Mouse (Mus musculus) heart, embryonic 11.5 days (tissue): ENCODE measurements around the gene Dmc1. TPM values are rescaled to one million over a fixed set of nuclear protein-coding genes. Genes with fewer than 3 reads are reported as not detected.

ENCODE experiments used
- ATAC-seq: fragments of 200-750 bp; cut with Nextera tagmentation; replicated peaks from 2 replicates; pipeline ENCODE4 v1.8.0; 2017; ENCODE audit warnings: moderate library complexity; ENCODE audit not compliant: insufficient number of reproducible peaks, low FRiP score, low TSS enrichment
- H3K27ac ChIP-seq: fragments of 300-500 bp; sonication (generic); 2 replicates; pipeline ENCODE4 v1.5.1; 2014; ENCODE audit warnings: mild to moderate bottlenecking, low read depth, low read length
- H3K27me3 ChIP-seq: fragments of 300-500 bp; sonication (generic); 2 replicates; pipeline ENCODE4 v1.6.1; 2014; ENCODE audit warnings: mild to moderate bottlenecking, low read length, mixed read lengths; ENCODE audit not compliant: control insufficient read depth, insufficient read depth
- H3K36me3 ChIP-seq: fragments of 300-500 bp; sonication (generic); 2 replicates; pipeline ENCODE4 v1.6.1; 2014; ENCODE audit warnings: mild to moderate bottlenecking, low read length, moderate library complexity, mixed read lengths; ENCODE audit not compliant: control insufficient read depth, insufficient read depth
- H3K4me1 ChIP-seq: fragments of 300-500 bp; sonication (generic); 2 replicates; pipeline ENCODE4 v1.6.1; 2014; ENCODE audit warnings: low read length; ENCODE audit not compliant: control insufficient read depth, insufficient read depth
- H3K4me2 ChIP-seq: fragments of 300-500 bp; sonication (generic); 2 replicates; pipeline ENCODE4 v1.6.1; 2014; ENCODE audit warnings: mild to moderate bottlenecking, moderate library complexity
- H3K4me3 ChIP-seq: fragments of 300-500 bp; sonication (generic); 2 replicates; pipeline ENCODE4 v1.5.1; 2014; ENCODE audit warnings: low read depth, low read length
- H3K9ac ChIP-seq: fragments of 300-500 bp; sonication (generic); 2 replicates; pipeline ENCODE4 v1.6.1; 2014; ENCODE audit warnings: mild to moderate bottlenecking, low read depth, low read length, moderate library complexity
- H3K9me3 ChIP-seq: fragments of 300-500 bp; sonication (generic); replicated peaks from 2 replicates; pipeline ENCODE4 v1.6.1; 2016; ENCODE audit warnings: low read length; ENCODE audit not compliant: control insufficient read depth
- WGBS: fragments of 180-500 bp; shearing (Covaris S2); extraction: QIAGEN DNeasy Blood & Tissue Kit; methylation state at CpG from one replicate; pipeline ENCODE4 v1.1.7; 2014; ENCODE audit not compliant: insufficient replicate concordance; 5-methylcytosine and 5-hydroxymethylcytosine counted together
- polyA plus RNA-seq: library from polyadenylated mRNA; unstranded; fragments of >200 nt; fragmentation: Nextera tagmentation; extraction: Ambion mirVana; gene quantifications from 2 replicates; pipeline ENCODE4 v1.2.1, GENCODE M21; 2014

The Dmc1 gene
- polyA plus RNA-seq, 1 experiment from 2014 or later, result 1.4 TPM

DNA sequence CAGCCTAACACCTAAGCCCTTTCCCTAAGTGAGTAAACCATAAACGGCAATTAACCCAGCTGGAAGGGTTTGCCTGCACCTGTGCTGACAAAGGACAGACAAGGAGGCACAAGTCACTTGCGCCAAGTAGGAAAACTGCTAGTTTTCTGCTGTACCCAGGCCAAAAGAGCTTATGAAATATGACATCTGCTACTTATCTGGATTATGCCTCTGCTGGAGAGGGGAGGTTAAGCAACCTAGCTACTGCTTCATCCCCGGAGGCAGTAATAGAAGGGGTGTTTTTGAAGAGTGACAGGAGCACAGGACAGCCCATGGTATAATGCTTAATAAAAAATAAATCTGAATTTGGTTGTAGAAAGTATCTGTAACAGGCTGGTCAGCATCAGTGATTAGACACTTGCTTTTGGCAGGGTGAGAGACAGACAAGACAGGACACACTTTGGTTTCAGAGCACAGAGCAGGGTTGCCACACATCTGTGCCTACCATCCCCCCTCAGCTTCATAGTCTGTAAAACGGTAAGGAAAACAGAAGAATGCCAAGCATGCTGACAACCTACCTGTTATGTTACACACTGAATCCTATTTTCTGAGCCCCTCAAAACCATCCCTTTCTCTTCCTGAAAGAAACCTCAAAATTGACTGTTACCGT, 76.8 kb downstream of the Dmc1 start:
- no peaks in the 10 kb centered on the region for H3K9me3 ChIP-seq
- H3K36me3 ChIP-seq, result peaks cover 37% of the 10 kb centered on the region
- no peak overlapping the region for H3K4me3 ChIP-seq
- 73% methylated on average over 5 of the region's 5 CpGs for WGBS
- H3K27ac ChIP-seq, result no peak overlapping the region
- no peaks in the 10 kb centered on the region for H3K4me1 ChIP-seq
- H3K9ac ChIP-seq, result no peak overlapping the region
- no peak for ATAC-seq
- H3K4me2 ChIP-seq, result no peak overlapping the region
- no peaks in the 10 kb centered on the region for H3K27me3 ChIP-seq

DNA sequence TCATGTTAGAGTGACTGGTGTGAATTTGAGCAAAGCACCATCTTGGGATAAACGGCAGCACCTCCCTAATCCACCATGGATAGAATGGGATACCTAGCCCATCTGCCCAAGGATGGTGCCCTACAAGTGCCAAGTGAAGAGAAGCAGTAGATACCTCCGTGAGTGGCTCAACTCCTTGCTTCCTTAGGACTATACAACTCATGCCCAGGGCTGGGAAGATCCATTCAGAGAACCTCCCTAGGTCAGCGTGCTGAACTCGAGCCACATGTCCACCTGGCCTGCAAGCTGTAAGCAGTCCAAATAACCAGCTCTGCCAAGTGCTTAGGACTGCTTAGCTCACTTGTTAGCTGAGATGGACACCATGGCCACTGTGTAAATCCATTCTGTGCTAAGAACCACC, 77.7 kb downstream of the Dmc1 start:
- Histone ChIP-seq H3K27me3 (no peaks in the 10 kb centered on the region), H3K27ac (no peak overlapping the region), H3K4me3 (no peak overlapping the region), H3K36me3 (peaks cover 34% of the 10 kb centered on the region), H3K4me2 (no peak overlapping the region), H3K9me3 (no peaks in the 10 kb centered on the region), H3K9ac (no peak overlapping the region), H3K4me1 (no peaks in the 10 kb centered on the region)
- WGBS, result 81% methylated on average over 4 of the region's 4 CpGs
- no peak for ATAC-seq

DNA sequence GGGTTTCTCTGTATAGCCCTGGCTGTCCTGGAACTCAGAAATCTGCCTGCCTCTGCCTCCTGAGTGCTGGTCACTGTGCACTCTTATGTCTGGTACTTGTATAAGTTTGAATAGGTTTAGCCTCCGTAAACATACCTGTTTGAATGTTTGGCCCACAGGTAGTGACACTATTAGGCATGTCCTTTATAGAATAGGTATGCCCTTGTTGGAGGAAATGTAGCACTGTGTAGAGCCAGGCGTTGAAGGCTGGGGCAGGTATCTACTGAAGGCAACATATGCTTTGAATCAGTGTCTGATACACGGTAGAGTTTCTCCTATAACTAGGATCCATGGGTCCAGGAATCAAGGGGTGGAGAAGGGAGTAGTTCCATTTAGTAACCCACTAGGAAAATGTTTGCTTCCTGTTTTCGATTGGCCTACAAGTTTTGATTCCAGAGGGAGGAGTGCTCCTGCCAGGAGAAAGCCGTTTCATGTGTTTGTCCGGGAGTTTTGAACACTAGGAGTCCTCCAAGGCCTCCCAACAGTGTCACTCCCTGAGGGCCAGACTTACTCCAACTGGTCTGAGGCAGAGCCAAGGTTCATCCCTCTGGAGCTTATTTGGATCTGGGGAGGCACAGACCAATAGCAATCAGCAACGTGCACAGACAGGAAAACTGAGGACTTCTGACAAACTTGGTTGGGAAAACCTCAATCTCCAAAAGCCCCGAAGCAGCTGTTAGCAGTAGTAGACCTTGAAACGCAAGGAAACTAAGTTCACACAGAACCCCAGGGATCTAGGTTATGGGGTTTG, 78.7 kb downstream of the Dmc1 start:
- H3K27ac ChIP-seq, result no peak overlapping the region
- no peaks in the 10 kb centered on the region for H3K9me3 ChIP-seq
- no peak overlapping the region for H3K4me3 ChIP-seq
- H3K36me3 ChIP-seq, result peaks cover 27% of the 10 kb centered on the region
- no peak for ATAC-seq
- no peaks in the 10 kb centered on the region for H3K27me3 ChIP-seq
- WGBS, result 61% methylated on average over 9 of the region's 9 CpGs
- H3K9ac ChIP-seq, result no peak overlapping the region
- H3K4me1 ChIP-seq, result no peaks in the 10 kb centered on the region
- H3K4me2 ChIP-seq, result no peak overlapping the region

DNA sequence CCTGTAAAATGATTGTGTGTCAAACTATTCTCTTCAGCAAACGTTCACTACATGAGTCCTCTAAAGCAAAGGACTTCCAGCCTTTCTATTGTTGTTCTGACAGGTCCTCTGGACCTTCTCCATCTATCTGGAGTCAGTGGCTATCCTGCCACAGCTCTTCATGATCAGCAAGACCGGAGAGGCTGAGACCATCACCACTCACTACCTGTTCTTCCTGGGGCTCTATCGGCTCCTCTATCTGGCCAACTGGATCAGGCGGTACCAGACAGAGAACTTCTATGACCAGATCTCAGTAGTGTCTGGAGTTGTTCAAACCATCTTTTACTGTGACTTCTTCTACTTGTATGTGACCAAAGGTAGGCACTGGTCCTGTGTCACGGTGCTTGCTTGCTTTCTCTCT, 79.3 kb downstream of the Dmc1 start:
- H3K36me3 ChIP-seq, result peaks cover 25% of the 10 kb centered on the region
- 80% methylated on average over 5 of the region's 5 CpGs for whole genome bisulfite sequencing
- H3K4me2 ChIP-seq, result no peak overlapping the region

DNA sequence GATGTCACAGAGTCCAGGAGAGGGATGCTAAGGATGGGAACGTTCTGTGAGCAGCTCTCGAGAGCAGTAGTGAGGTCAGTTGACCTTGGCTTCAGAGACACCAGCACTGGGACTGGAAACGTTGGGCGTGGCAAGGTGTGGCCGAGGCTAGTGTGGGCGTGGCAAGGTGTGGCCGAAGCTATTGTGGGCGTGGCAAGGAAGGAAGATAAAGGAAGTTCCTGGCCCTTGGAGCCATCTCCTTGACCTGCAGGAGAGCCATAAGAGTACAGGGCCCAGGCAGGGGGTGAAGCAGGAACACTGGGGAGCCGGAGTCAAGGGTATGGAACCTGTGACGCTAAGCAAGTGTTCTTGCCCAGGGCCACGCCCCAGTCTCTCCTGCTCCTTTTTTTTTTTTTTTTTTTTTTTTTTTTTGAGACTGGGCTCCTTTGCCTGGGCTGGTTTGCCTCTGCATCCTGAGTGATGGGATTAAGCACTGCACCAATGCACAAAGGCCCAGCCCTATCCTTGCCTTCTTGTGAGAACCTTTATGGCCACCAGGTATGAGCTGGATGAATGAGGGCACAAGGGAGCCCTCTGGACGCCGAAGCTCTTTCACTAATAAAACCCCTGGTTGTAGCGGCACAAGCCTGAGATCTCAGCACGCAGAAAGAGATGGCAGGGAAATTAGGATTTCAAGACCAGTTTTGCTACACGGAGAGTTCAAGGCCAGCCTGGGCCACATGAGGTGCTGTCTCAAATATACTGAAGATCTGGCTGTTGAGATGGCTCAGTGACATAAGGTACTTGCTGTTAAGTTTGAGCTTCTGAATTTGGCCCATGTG, 85.3 kb downstream of the Dmc1 start:
- WGBS, result 42% methylated on average over 16 of the region's 16 CpGs
- Histone ChIP-seq H3K27me3 (peaks cover 21% of the 10 kb centered on the region), H3K27ac (no peak overlapping the region), H3K9me3 (no peaks in the 10 kb centered on the region), H3K4me2 (peak overlapping the region; percentile 16; the same call in 1 of the 2 replicates), H3K4me3 (no peak overlapping the region), H3K4me1 (no peaks in the 10 kb centered on the region; the same call in 1 of the 2 replicates), H3K36me3 (peaks cover 5% of the 10 kb centered on the region), H3K9ac (no peak overlapping the region)
- ATAC-seq, result peak; percentile 24; the same call in 1 of the 2 replicates

More for the DNA sequence above, 79.3 kb downstream of the Dmc1 start:
- H3K27me3 ChIP-seq, result no peaks in the 10 kb centered on the region
- no peaks in the 10 kb centered on the region for H3K4me1 ChIP-seq
- H3K27ac ChIP-seq, result no peak overlapping the region
- no peak for ATAC-seq
- H3K4me3 ChIP-seq, result no peak overlapping the region
- no peaks in the 10 kb centered on the region for H3K9me3 ChIP-seq
- H3K9ac ChIP-seq, result no peak overlapping the region

DNA sequence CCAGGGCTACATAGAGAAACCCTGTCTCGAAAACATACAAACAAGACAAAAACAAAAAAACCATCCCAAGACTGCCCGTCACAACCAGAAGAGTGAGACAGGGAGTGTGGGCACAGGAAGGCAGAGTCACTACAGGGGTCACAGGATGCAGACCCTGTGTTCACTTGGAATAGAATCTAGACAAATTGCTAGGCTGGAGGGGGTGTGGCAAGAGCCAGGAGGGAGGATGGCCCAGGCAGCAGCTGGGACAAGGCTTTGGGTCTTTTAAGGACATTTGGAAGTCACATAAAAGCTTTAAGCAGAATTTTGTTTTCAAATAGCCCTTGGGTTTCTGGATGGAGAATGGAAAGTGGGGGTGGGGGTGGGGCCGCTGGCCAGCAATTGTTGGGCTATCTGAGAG, 86.3 kb downstream of the Dmc1 start:
- Histone ChIP-seq H3K27me3 (peaks cover 32% of the 10 kb centered on the region), H3K9ac (no peak overlapping the region), H3K9me3 (no peaks in the 10 kb centered on the region), H3K36me3 (peaks cover 5% of the 10 kb centered on the region), H3K27ac (no peak overlapping the region), H3K4me3 (no peak overlapping the region), H3K4me2 (0 out of 2 replicates have a peak overlapping the region, but pooled peaks have one; percentile 9), H3K4me1 (peaks cover 3% of the 10 kb centered on the region)
- ATAC-seq, result no peak
- WGBS, result 84% methylated on average over 3 of the region's 3 CpGs

DNA sequence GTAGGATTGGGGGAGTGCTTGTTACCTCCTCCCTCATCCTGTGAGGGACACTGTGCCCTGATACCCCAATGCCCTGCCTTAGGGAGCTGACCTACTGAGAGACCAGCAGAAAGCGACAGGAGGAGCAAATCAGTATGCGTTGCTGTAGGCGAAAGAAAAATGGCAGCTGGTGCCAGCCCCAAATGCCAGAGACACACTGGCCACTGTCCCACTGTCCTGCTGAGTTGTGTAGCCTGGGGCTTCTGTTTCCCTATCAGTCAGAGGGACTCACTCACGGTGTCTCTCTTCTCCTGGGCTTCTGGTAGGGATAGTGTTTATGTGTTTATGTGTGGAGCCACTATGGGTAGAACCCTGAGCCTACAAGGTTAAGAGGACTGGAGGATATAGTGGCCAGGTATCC, 87.2 kb downstream of the Dmc1 start:
- ATAC-seq, result no peak
- WGBS, result 75% methylated on average over 4 of the region's 4 CpGs
- H3K4me3 ChIP-seq, result peak overlapping the region; percentile 67; the same call in 1 of the 2 replicates
- H3K9me3 ChIP-seq, result no peaks in the 10 kb centered on the region
- peak overlapping the region; percentile 90; the same call in 1 of the 2 replicates for H3K4me2 ChIP-seq
- no peak overlapping the region for H3K9ac ChIP-seq
- no peaks in the 10 kb centered on the region; the same call in 1 of the 2 replicates for H3K36me3 ChIP-seq
- H3K27ac ChIP-seq, result no peak overlapping the region
- H3K27me3 ChIP-seq, result peaks cover 38% of the 10 kb centered on the region
- H3K4me1 ChIP-seq, result peaks cover 3% of the 10 kb centered on the region
